Mouse (Mus musculus): ENCODE measurements around the gene Gapvd1. TPM values are rescaled to one million over a fixed set of nuclear protein-coding genes. Genes with fewer than 3 reads are reported as not detected.
"Not testable (repeated sequence)": the region's sequence is repeated elsewhere in the genome, so short reads cannot be mapped to it uniquely, and the experiment has no call there.

Gene Gapvd1
- 119 and 120 TPM in 2 replicates for polyA plus RNA-seq (2015; fragmentation: Nextera tagmentation; extraction: Ambion mirVana)

GRCm38 (mm10) chr2:34754551-34755358, at the start of gene Gapvd1:
Gapvd1 (minus strand) TSS chr2:34755232.
- peaks cover 35% of the 10 kb centered on the region for H3K4me1 ChIP-seq (replicated peaks)
- H3K4me3 ChIP-seq, result peak within 1 kb of the TSS; percentile 88
- H3K9me3 ChIP-seq, result no peaks in the 10 kb centered on the region
- ATAC-seq (ENCODE audit: low read depth), result no peak
- H3K36me3 ChIP-seq, result no peaks in the 10 kb centered on the region
- H3K27me3 ChIP-seq, result no peaks in the 10 kb centered on the region
- H3K4me2 ChIP-seq, result peak within 1 kb of the TSS; percentile 71
- WGBS, result 2% methylated on average over 14 of the region's 14 CpGs
- peak within 1 kb of the TSS; percentile 96 for H3K27ac ChIP-seq (replicated peaks)
- peak within 1 kb of the TSS; percentile 99 for H3K9ac ChIP-seq

GRCm38 (mm10) chr2:34804815-34805214, 49.8 kb upstream of the Gapvd1 start:
- H3K4me1 ChIP-seq (replicated peaks), result peaks cover 29% of the 10 kb centered on the region
- H3K27ac ChIP-seq (replicated peaks), result no peak overlapping the region
- no peaks in the 10 kb centered on the region for H3K9me3 ChIP-seq
- no peak overlapping the region for H3K4me2 ChIP-seq
- 74% methylated on average over 1 of the region's 1 CpGs for WGBS
- no peaks in the 10 kb centered on the region for H3K27me3 ChIP-seq
- no peak overlapping the region for H3K9ac ChIP-seq
- H3K36me3 ChIP-seq, result peaks cover 33% of the 10 kb centered on the region
- no peak overlapping the region for H3K4me3 ChIP-seq
- no peak for ATAC-seq (ENCODE audit: low read depth)

GRCm38 (mm10) chr2:34804172-34804571, 49.1 kb upstream of the Gapvd1 start:
- Histone ChIP-seq H3K4me3 (no peak overlapping the region), H3K9ac (no peak overlapping the region), H3K27ac (replicated peaks) (no peak overlapping the region), H3K9me3 (no peaks in the 10 kb centered on the region), H3K36me3 (peaks cover 29% of the 10 kb centered on the region), H3K4me2 (peak overlapping the region; percentile 81; the same call in 1 of the 2 replicates), H3K4me1 (replicated peaks) (peaks cover 32% of the 10 kb centered on the region), H3K27me3 (no peaks in the 10 kb centered on the region)
- ATAC-seq (ENCODE audit: low read depth), result no peak
- 92% methylated on average over 2 of the region's 2 CpGs for WGBS

GRCm38 (mm10) chr2:34803746-34804145, 48.7 kb upstream of the Gapvd1 start:
- H3K9me3 ChIP-seq, result no peaks in the 10 kb centered on the region
- no peak for ATAC-seq (ENCODE audit: low read depth)
- H3K4me1 ChIP-seq (replicated peaks), result peaks cover 36% of the 10 kb centered on the region
- H3K4me2 ChIP-seq, result peak overlapping the region; percentile 81
- no peak overlapping the region for H3K27ac ChIP-seq (replicated peaks)
- H3K36me3 ChIP-seq, result peaks cover 25% of the 10 kb centered on the region
- peak overlapping the region; percentile 67 for H3K4me3 ChIP-seq
- no peak overlapping the region; the same call in 1 of the 2 replicates for H3K9ac ChIP-seq
- WGBS, result 73% methylated on average over 3 of the region's 3 CpGs
- H3K27me3 ChIP-seq, result no peaks in the 10 kb centered on the region

GRCm38 (mm10) chr2:34802565-34803245, 47.7 kb upstream of the Gapvd1 start:
- Histone ChIP-seq H3K4me1 (replicated peaks) (peaks cover 36% of the 10 kb centered on the region), H3K36me3 (peaks cover 18% of the 10 kb centered on the region), H3K4me2 (peak overlapping the region; percentile 81), H3K27ac (replicated peaks) (peak overlapping the region; percentile 92), H3K4me3 (peak overlapping the region; percentile 67), H3K9ac (peak overlapping the region; percentile 82)
- not testable (repeated sequence) for H3K9me3 ChIP-seq, H3K27me3 ChIP-seq
- WGBS, result under 1% methylated on average over 31 of the region's 32 CpGs
- ATAC-seq (ENCODE audit: low read depth), result peak; percentile 71

GRCm38 (mm10) chr2:34801516-34802482, 46.8 kb upstream of the Gapvd1 start:
- WGBS, result 5% methylated on average over 39 of the region's 39 CpGs
- H3K4me2 ChIP-seq, result peak overlapping the region; percentile 81; the same call in 1 of the 2 replicates

GRCm38 (mm10) chr2:34800371-34800770, 45.3 kb upstream of the Gapvd1 start:
- Histone ChIP-seq H3K9me3 (no peaks in the 10 kb centered on the region), H3K4me3 (no peak overlapping the region; the same call in 1 of the 2 replicates), H3K9ac (no peak overlapping the region), H3K36me3 (peaks cover under 1% of the 10 kb centered on the region), H3K4me1 (replicated peaks) (peaks cover 27% of the 10 kb centered on the region), H3K4me2 (peak overlapping the region; percentile 77), H3K27me3 (no peaks in the 10 kb centered on the region), H3K27ac (replicated peaks) (no peak overlapping the region)
- WGBS, result 86% methylated on average over 7 of the region's 7 CpGs
- no peak for ATAC-seq (ENCODE audit: low read depth)

More at GRCm38 (mm10) chr2:34801516-34802482, 46.8 kb upstream of the Gapvd1 start:
- peak overlapping the region; percentile 92 for H3K27ac ChIP-seq (replicated peaks)
- H3K36me3 ChIP-seq, result peaks cover 11% of the 10 kb centered on the region
- H3K27me3 ChIP-seq, result no peaks in the 10 kb centered on the region
- H3K4me3 ChIP-seq, result peak overlapping the region; percentile 67
- H3K9ac ChIP-seq, result peak overlapping the region; percentile 82
- H3K9me3 ChIP-seq, result no peaks in the 10 kb centered on the region
- peak; percentile 98 for ATAC-seq (ENCODE audit: low read depth)
- peaks cover 30% of the 10 kb centered on the region for H3K4me1 ChIP-seq (replicated peaks)

- Histone ChIP-seq H3K9ac (peak within 1 kb of the TSS; percentile 74), H3K4me1 (replicated peaks) (peaks cover 26% of the 10 kb centered on the region), H3K36me3 (peaks cover 5% of the 10 kb centered on the region; the same call in 1 of the 2 replicates), H3K9me3 (no peaks in the 10 kb centered on the region), H3K4me2 (peak within 1 kb of the TSS; percentile 77), H3K27ac (replicated peaks) (no peak within 1 kb of the TSS), H3K4me3 (peak within 1 kb of the TSS; percentile 61), H3K27me3 (no peaks in the 10 kb centered on the region)
- WGBS, result 5% methylated on average over 44 of the region's 44 CpGs
- ATAC-seq (ENCODE audit: low read depth), result peak; percentile 45
These were observed 44.6 kb upstream of the Gapvd1 start, which contains the start of gene Rabepk for GRCm38 (mm10) chr2:34799357-34800256. Rabepk (minus strand) TSS chr2:34799912.

GRCm38 (mm10) chr2:34795426-34795825, 40.4 kb upstream of the Gapvd1 start:
- Histone ChIP-seq H3K4me1 (replicated peaks) (peaks cover 10% of the 10 kb centered on the region), H3K9me3 (no peaks in the 10 kb centered on the region), H3K4me2 (no peak overlapping the region), H3K27ac (replicated peaks) (no peak overlapping the region), H3K9ac (no peak overlapping the region), H3K36me3 (peaks cover 14% of the 10 kb centered on the region), H3K4me3 (no peak overlapping the region), H3K27me3 (no peaks in the 10 kb centered on the region)
- ATAC-seq (ENCODE audit: low read depth), result no peak
- 94% methylated on average over 7 of the region's 7 CpGs for WGBS

GRCm38 (mm10) chr2:34794511-34794910, 39.5 kb upstream of the Gapvd1 start:
- Histone ChIP-seq H3K4me1 (replicated peaks) (peaks cover 7% of the 10 kb centered on the region), H3K36me3 (peaks cover 18% of the 10 kb centered on the region), H3K9me3 (no peaks in the 10 kb centered on the region), H3K27ac (replicated peaks) (no peak overlapping the region), H3K4me3 (no peak overlapping the region), H3K27me3 (no peaks in the 10 kb centered on the region), H3K9ac (no peak overlapping the region), H3K4me2 (no peak overlapping the region)
- no peak for ATAC-seq (ENCODE audit: low read depth)
- WGBS, result 98% methylated on average over 2 of the region's 2 CpGs

Data from neural tube, embryonic 13.5 days (tissue).